Mouse (Mus musculus) left cerebral cortex, postnatal 25 days (tissue): ENCODE results near the gene Tatdn2. TPM values are rescaled to one million over a fixed set of nuclear protein-coding genes. Genes with fewer than 3 reads are reported as not detected.

Experiments
- DNase-seq, 2 experiments: peaks; one replicate each; pipeline ENCODE4 v3.0.0; 2022; ENCODE audit warnings: low spot score in 2 of 2, mixed read lengths in 1 of 2
- intact Hi-C: fragments of 180-260 bp; cut with DNase I; formaldehyde crosslinking; loops from one replicate; pipeline ENCODE4 v1.15.1; 2025
- total RNA-seq, 2 experiments: library from RNA; stranded (reverse); gene quantifications; 2 replicates each; pipeline ENCODE4 v1.2.3; 2021

Tatdn2 gene
- total RNA-seq, result 10 to 100 TPM; 67.1 to 71.7 TPM

GRCm38 (mm10) chr6:113696582-113697221, at the start of gene Tatdn2:
Gene Tatdn2 (plus strand): TSS chr6:113697050.
- DNase-seq, result peak; percentile 96 to 99
- intact Hi-C loops, result loop anchor here (1.0 kb wide), 1 partner anchor 58 kb away; the partner anchor contains the start of gene Irak2

GRCm38 (mm10) chr6:113649346-113650196, 47.3 kb upstream of the Tatdn2 start:
- intact Hi-C loops, result no loop called here
- no peak for DNase-seq

GRCm38 (mm10) chr6:113650197-113650640, 46.6 kb upstream of the Tatdn2 start:
- no peak for DNase-seq
- intact Hi-C loops, result no loop called here

GRCm38 (mm10) chr6:113651626-113652025, 45.2 kb upstream of the Tatdn2 start:
- intact Hi-C loops, result no loop called here
- no peak for DNase-seq

GRCm38 (mm10) chr6:113653551-113653950, 43.3 kb upstream of the Tatdn2 start:
- intact Hi-C loops, result no loop called here
- no peak for DNase-seq

GRCm38 (mm10) chr6:113654102-113654501, 42.7 kb upstream of the Tatdn2 start:
- DNase-seq, result no peak
- intact Hi-C loops, result no loop called here

- no peak for DNase-seq
- intact Hi-C loops, result no loop called here
Observed at GRCm38 (mm10) chr6:113654753-113655397, 42.0 kb upstream of the Tatdn2 start.

- intact Hi-C loops, result no loop called here
- DNase-seq, result no peak
Observed at GRCm38 (mm10) chr6:113655475-113655874, 41.4 kb upstream of the Tatdn2 start.

GRCm38 (mm10) chr6:113656847-113657246, 40.0 kb upstream of the Tatdn2 start:
- intact Hi-C loops, result no loop called here
- no peak for DNase-seq

GRCm38 (mm10) chr6:113658226-113658625, 38.6 kb upstream of the Tatdn2 start:
- DNase-seq, result no peak
- intact Hi-C loops, result no loop called here

- peak in 1 of 2 experiments; percentile 50 for DNase-seq
- intact Hi-C loops, result no loop called here
Observed at GRCm38 (mm10) chr6:113659648-113660491, 37.0 kb upstream of the Tatdn2 start.

- intact Hi-C loops, result no loop called here
- DNase-seq, result no peak
Observed at GRCm38 (mm10) chr6:113660492-113661352, 36.1 kb upstream of the Tatdn2 start.

GRCm38 (mm10) chr6:113661353-113662241, 35.3 kb upstream of the Tatdn2 start:
- intact Hi-C loops, result no loop called here
- no peak for DNase-seq

- intact Hi-C loops, result no loop called here
- no peak for DNase-seq
Observed at GRCm38 (mm10) chr6:113662964-113663700, 33.7 kb upstream of the Tatdn2 start.

- intact Hi-C loops, result no loop called here
- no peak for DNase-seq
Observed at GRCm38 (mm10) chr6:113664305-113664704, 32.5 kb upstream of the Tatdn2 start.

- intact Hi-C loops, result no loop called here
- DNase-seq, result no peak
Observed at GRCm38 (mm10) chr6:113667611-113668122, 29.2 kb upstream of the Tatdn2 start.
